Mouse (Mus musculus): ENCODE measurements around the gene Hopx. TPM values are rescaled to one million over a fixed set of nuclear protein-coding genes. Genes with fewer than 3 reads are reported as not detected.

The Hopx gene
- 0.82 and 0.93 TPM in 2 replicates for polyA plus RNA-seq (2014; fragmentation: Nextera tagmentation; extraction: Ambion mirVana)

DNA sequence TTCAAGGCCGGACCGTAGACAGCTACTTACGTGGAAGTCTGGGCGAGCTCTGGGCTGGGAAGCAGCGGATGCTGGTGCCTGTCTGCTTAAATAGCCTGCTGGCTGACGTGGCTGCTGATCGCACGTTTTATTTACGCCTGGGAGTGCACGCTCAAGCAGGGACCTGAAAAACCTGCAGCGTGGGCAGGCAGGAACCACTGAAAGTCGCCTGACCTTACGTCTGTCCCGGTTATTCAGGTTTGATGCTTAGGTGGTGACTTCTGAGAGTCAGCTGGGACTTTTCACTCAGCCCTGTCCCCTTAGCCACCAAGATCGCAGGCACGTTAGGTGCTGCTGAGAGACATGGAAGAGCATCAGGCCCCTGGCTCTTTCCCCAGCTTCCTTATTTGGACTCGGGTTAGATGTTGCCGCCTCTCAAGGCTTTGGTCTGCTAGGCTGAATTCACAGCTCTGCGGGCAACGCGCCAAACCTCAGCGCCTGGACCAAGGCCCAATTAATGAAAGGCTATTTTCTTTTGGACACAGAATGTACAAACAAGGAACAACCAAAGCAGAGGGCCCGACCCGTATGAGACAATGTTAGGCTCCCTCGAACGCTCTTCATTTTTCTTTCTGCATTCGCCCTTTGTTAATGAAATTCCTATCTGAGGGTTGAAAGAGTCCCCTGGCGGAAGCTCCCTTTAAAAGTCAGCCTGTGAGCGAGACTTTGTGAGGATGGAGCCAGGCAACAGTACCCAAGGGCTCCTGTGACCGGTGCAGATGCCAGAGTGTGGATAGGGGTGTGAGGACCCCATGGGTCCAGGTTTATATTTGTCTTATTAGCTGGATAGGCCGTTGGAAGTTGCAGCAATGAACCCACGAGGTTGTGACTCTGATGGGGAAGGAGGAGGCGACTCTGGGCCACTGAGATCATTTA, at the start of gene Hopx:
Gene Hopx, minus strand, starts transcription at position 305 of the 915 bp plus-strand sequence.
- Histone ChIP-seq H3K36me3 (ENCODE audit: control insufficient read depth, insufficient read depth, low read length) (no peaks in the 10 kb centered on the region), H3K9me3 (ENCODE audit: control insufficient read depth, low read length) (no peaks in the 10 kb centered on the region), H3K27ac (replicated peaks; ENCODE audit: low read depth, low read length) (0 out of 2 replicates have a peak within 1 kb of the TSS, but pooled peaks have one; percentile 20), H3K27me3 (ENCODE audit: control insufficient read depth, insufficient read depth, low read length) (peaks cover 53% of the 10 kb centered on the region), H3K4me2 (ENCODE audit: low read length) (peak within 1 kb of the TSS; percentile 10; the same call in 1 of the 2 replicates), H3K4me1 (ENCODE audit: control insufficient read depth, insufficient read depth, low read length) (peaks cover 8% of the 10 kb centered on the region; the same call in 1 of the 2 replicates), H3K4me3 (replicated peaks; ENCODE audit: low read depth, low read length) (no peak within 1 kb of the TSS), H3K9ac (replicated peaks; ENCODE audit: low read length) (no peak within 1 kb of the TSS)
- DNase-seq: peak; percentile 76
- ATAC-seq (ENCODE audit: low FRiP score, low TSS enrichment): peak; percentile 27; the same call in 1 of the 2 replicates
- WGBS: 38% methylated on average over 33 of the region's 33 CpGs

DNA sequence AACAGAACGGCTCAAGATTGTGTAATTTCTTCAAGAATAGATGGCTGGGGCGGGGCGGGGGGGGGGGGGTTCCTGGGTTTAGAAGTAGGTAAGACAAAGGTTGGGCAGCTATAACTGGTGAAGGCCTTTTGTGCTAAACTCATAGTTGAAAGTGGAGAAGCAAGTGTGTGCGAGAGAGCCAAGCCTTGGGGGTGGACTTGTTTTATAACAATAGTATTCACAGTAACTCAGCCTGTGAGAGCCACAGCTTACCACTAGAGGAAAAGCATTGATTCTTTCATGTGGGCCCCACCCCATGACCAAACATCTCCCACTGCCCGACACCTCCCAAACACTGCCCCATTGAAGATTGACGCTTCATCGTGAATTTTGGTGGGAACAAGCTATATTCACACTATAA, 48.7 kb upstream of the Hopx start:
- no peaks in the 10 kb centered on the region for H3K27me3 ChIP-seq (ENCODE audit: control insufficient read depth, insufficient read depth, low read length)
- H3K4me3 ChIP-seq (replicated peaks; ENCODE audit: low read depth, low read length): no peak overlapping the region
- DNase-seq (no peak), ATAC-seq (ENCODE audit: low FRiP score, low TSS enrichment) (no peak)
- H3K4me1 ChIP-seq (ENCODE audit: control insufficient read depth, insufficient read depth, low read length): no peaks in the 10 kb centered on the region
- no peak overlapping the region for H3K9ac ChIP-seq (replicated peaks; ENCODE audit: low read length)
- H3K4me2 ChIP-seq (ENCODE audit: low read length): no peak overlapping the region
- H3K9me3 ChIP-seq (ENCODE audit: control insufficient read depth, low read length): no peaks in the 10 kb centered on the region
- H3K27ac ChIP-seq (replicated peaks; ENCODE audit: low read depth, low read length): no peak overlapping the region
- 89% methylated on average over 7 of the region's 7 CpGs for WGBS
- H3K36me3 ChIP-seq (ENCODE audit: control insufficient read depth, insufficient read depth, low read length): no peaks in the 10 kb centered on the region

DNA sequence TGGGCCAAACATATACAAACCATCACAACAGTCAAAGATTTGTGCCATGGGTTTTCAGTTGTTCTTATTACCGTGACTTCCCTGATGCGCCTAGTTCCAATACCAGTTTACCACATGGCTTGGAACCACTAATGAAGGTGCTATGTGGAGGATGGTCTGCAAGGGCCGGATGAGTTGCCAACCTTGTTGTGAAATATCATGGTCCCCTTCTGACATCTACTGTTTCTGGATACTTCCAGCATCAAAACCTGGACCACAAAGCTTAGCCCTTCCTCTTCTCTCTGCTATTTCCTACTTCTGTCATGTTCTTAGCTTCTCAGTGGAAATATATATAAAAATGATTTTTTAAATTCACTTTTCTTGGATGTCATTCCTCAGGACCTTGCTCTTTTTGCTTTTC, 47.6 kb upstream of the Hopx start:
- no peaks in the 10 kb centered on the region for H3K27me3 ChIP-seq (ENCODE audit: control insufficient read depth, insufficient read depth, low read length)
- no peak overlapping the region for H3K9ac ChIP-seq (replicated peaks; ENCODE audit: low read length)
- H3K9me3 ChIP-seq (ENCODE audit: control insufficient read depth, low read length): no peaks in the 10 kb centered on the region
- no peak overlapping the region for H3K4me2 ChIP-seq (ENCODE audit: low read length)
- WGBS: 89% methylated on average over 3 of the region's 3 CpGs
- no peak overlapping the region for H3K27ac ChIP-seq (replicated peaks; ENCODE audit: low read depth, low read length)
- ATAC-seq (ENCODE audit: low FRiP score, low TSS enrichment): no peak
- no peak for DNase-seq
- H3K4me1 ChIP-seq (ENCODE audit: control insufficient read depth, insufficient read depth, low read length): no peaks in the 10 kb centered on the region
- no peaks in the 10 kb centered on the region for H3K36me3 ChIP-seq (ENCODE audit: control insufficient read depth, insufficient read depth, low read length)
- H3K4me3 ChIP-seq (replicated peaks; ENCODE audit: low read depth, low read length): no peak overlapping the region

DNA sequence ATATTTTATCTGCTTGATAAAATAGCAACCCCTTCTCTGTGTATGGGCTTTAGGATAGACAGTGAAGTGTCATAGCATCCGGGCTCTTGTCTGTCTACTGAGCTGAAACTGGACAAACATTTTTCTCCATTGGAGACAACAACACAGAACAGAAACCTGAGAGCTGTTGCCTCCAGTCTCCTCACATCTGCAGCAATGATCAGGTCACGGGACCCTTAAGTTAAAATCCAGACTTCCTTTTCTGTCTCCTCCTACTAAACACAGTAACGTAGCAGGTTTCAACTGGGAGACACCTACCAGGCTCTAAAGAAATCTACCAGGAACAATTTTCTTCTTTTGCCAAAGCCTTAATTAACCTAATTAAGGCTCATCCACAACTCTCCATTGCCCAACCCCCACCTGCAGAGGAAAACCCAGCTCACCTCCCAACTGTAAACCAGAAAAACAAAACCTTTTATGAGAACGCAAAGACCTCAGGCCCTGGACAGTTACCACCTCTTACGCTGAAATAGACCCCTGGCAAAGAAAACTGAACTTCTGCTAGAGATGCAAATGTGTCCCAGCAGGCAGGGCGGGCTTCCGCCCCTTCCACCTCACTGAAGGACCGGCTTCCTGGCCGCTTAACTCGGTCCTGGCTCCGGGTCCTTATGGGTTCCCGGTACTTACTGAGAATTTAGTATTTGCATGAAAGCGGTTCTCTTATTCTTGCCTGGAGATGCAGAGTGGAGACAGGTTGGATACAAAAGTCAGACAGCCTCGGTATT, 43.0 kb upstream of the Hopx start:
- no peaks in the 10 kb centered on the region for H3K36me3 ChIP-seq (ENCODE audit: control insufficient read depth, insufficient read depth, low read length)
- H3K27ac ChIP-seq (replicated peaks; ENCODE audit: low read depth, low read length): no peak overlapping the region
- no peaks in the 10 kb centered on the region for H3K9me3 ChIP-seq (ENCODE audit: control insufficient read depth, low read length)
- H3K4me1 ChIP-seq (ENCODE audit: control insufficient read depth, insufficient read depth, low read length): no peaks in the 10 kb centered on the region
- DNase-seq (no peak), ATAC-seq (ENCODE audit: low FRiP score, low TSS enrichment) (no peak)
- no peak overlapping the region for H3K4me3 ChIP-seq (replicated peaks; ENCODE audit: low read depth, low read length)
- no peaks in the 10 kb centered on the region for H3K27me3 ChIP-seq (ENCODE audit: control insufficient read depth, insufficient read depth, low read length)
- no peak overlapping the region for H3K4me2 ChIP-seq (ENCODE audit: low read length)
- no peak overlapping the region for H3K9ac ChIP-seq (replicated peaks; ENCODE audit: low read length)
- 52% methylated on average over 14 of the region's 14 CpGs for WGBS

DNA sequence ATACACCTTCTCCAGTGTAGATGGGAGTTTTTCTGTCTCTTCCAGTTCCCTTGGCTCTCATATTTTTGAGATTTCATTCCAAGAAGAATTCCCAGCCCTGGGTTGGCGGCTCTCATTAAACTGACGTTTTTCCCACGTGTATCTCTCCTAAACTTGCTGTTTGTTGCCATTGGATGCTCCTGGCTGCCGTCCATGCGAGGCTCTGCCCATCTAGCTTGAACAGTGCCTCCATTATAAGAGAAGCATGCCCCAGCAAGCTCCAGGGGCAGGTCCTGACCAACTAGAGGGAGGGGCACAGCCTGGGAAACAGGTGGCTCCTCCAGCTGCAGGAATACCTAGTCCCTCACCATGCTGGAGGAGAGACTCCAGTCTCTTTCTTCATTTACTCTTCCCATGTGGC, 42.0 kb upstream of the Hopx start:
- no peak for ATAC-seq (ENCODE audit: low FRiP score, low TSS enrichment)
- WGBS: 73% methylated on average over 5 of the region's 5 CpGs
- Histone ChIP-seq H3K27me3 (ENCODE audit: control insufficient read depth, insufficient read depth, low read length) (no peaks in the 10 kb centered on the region), H3K4me3 (replicated peaks; ENCODE audit: low read depth, low read length) (no peak overlapping the region), H3K9ac (replicated peaks; ENCODE audit: low read length) (no peak overlapping the region), H3K36me3 (ENCODE audit: control insufficient read depth, insufficient read depth, low read length) (no peaks in the 10 kb centered on the region), H3K9me3 (ENCODE audit: control insufficient read depth, low read length) (no peaks in the 10 kb centered on the region), H3K4me2 (ENCODE audit: low read length) (no peak overlapping the region), H3K27ac (replicated peaks; ENCODE audit: low read depth, low read length) (no peak overlapping the region), H3K4me1 (ENCODE audit: control insufficient read depth, insufficient read depth, low read length) (no peaks in the 10 kb centered on the region)
- no peak for DNase-seq

DNA sequence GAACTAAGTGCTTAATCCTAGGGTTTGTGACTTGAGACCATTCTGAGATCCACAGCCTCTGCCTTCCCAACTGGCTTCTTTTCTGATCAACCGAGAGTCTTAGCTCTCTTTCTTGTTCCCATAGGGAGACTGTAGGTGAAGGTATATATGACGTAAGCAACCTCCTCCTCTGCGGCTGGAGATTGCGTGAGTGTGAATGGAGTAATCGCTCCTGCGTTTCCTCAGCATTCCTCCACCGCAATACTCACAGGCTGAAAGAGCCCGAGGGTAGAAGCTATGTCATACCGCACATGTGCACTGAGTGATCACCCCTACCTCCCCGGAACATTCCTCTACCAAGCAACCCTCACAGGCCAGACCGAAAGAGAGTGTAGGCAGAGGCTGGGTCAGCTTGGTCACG, 40.6 kb upstream of the Hopx start:
- Histone ChIP-seq H3K27me3 (ENCODE audit: control insufficient read depth, insufficient read depth, low read length) (no peaks in the 10 kb centered on the region), H3K4me3 (replicated peaks; ENCODE audit: low read depth, low read length) (no peak overlapping the region), H3K36me3 (ENCODE audit: control insufficient read depth, insufficient read depth, low read length) (no peaks in the 10 kb centered on the region), H3K4me1 (ENCODE audit: control insufficient read depth, insufficient read depth, low read length) (no peaks in the 10 kb centered on the region), H3K9ac (replicated peaks; ENCODE audit: low read length) (no peak overlapping the region), H3K4me2 (ENCODE audit: low read length) (no peak overlapping the region), H3K9me3 (ENCODE audit: control insufficient read depth, low read length) (no peaks in the 10 kb centered on the region), H3K27ac (replicated peaks; ENCODE audit: low read depth, low read length) (no peak overlapping the region)
- ATAC-seq (ENCODE audit: low FRiP score, low TSS enrichment) (no peak), DNase-seq (no peak)
- WGBS: 96% methylated on average over 12 of the region's 12 CpGs

DNA sequence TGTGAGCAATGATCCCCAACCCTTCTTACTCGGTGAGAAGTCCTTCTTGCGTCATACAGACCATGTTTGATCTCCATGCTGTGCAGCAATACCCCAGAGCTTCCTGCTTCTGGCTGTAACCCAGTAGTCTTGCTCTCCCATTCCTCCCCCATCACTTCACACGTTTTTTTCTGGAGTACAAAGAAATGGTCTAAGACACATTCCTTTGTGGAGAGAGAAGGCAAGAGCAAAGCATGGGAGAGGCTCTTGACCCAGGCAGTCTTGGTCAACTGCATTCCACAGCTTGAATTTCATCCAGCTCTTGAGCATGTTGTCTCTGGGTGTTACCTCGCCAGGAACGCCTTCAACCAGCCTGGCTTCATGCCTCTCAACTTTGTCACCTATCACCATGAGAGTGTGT, 39.9 kb upstream of the Hopx start:
- DNase-seq (no peak), ATAC-seq (ENCODE audit: low FRiP score, low TSS enrichment) (no peak)
- Histone ChIP-seq H3K4me2 (ENCODE audit: low read length) (no peak overlapping the region), H3K27me3 (ENCODE audit: control insufficient read depth, insufficient read depth, low read length) (no peaks in the 10 kb centered on the region), H3K36me3 (ENCODE audit: control insufficient read depth, insufficient read depth, low read length) (no peaks in the 10 kb centered on the region), H3K4me1 (ENCODE audit: control insufficient read depth, insufficient read depth, low read length) (no peaks in the 10 kb centered on the region), H3K9ac (replicated peaks; ENCODE audit: low read length) (no peak overlapping the region), H3K9me3 (ENCODE audit: control insufficient read depth, low read length) (no peaks in the 10 kb centered on the region), H3K4me3 (replicated peaks; ENCODE audit: low read depth, low read length) (no peak overlapping the region), H3K27ac (replicated peaks; ENCODE audit: low read depth, low read length) (no peak overlapping the region)
- 81% methylated on average over 5 of the region's 5 CpGs for WGBS

DNA sequence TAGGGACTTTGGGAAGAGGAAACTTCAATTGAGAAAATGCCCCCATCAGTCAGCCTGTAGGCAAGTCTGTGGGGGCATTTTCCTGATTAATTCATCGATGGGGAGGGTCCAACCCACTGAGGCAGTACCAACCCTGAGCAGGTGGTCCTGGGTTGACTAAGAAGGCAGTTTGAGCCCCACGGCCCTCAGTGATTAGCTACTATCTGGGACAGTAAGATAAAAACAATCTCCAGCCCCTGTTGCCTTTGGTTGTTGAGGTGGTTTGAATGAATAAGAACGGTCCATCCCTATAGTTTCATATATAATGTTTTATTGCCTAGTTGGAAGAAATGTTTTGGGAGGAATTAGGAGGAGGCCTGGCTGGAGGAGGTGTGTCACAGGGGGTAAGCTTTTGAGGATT, 36.8 kb upstream of the Hopx start:
- 85% methylated on average over 3 of the region's 3 CpGs for WGBS
- no peak overlapping the region for H3K9ac ChIP-seq (replicated peaks; ENCODE audit: low read length)
- DNase-seq: no peak
- no peaks in the 10 kb centered on the region for H3K4me1 ChIP-seq (ENCODE audit: control insufficient read depth, insufficient read depth, low read length)
- no peaks in the 10 kb centered on the region for H3K9me3 ChIP-seq (ENCODE audit: control insufficient read depth, low read length)
- ATAC-seq (ENCODE audit: low FRiP score, low TSS enrichment): no peak
- H3K4me3 ChIP-seq (replicated peaks; ENCODE audit: low read depth, low read length): no peak overlapping the region
- no peak overlapping the region for H3K27ac ChIP-seq (replicated peaks; ENCODE audit: low read depth, low read length)
- no peaks in the 10 kb centered on the region for H3K27me3 ChIP-seq (ENCODE audit: control insufficient read depth, insufficient read depth, low read length)
- no peaks in the 10 kb centered on the region for H3K36me3 ChIP-seq (ENCODE audit: control insufficient read depth, insufficient read depth, low read length)
- H3K4me2 ChIP-seq (ENCODE audit: low read length): no peak overlapping the region
